Mouse (Mus musculus) gastrocnemius, adult 18-20 months (tissue): ENCODE data around the gene Gm20662. TPM values are rescaled to one million over a fixed set of nuclear protein-coding genes. Genes with fewer than 3 reads are reported as not detected.
A peak's percentile ranks its signal among the peaks of the same experiment; 100 is the strongest.

Source experiments
- DNase-seq: peaks from one replicate; pipeline ENCODE4 v3.0.0; 2021; ENCODE audit warnings: low spot score
- long read RNA-seq, 2 experiments: library from polyadenylated mRNA; stranded (forward); transcript quantifications; one replicate each; pipeline ENCODE4 v2.0.0; 2021
- total RNA-seq, 2 experiments: library from RNA; stranded (reverse); gene quantifications; 2 replicates each; pipeline ENCODE4 v1.2.3; 2021

Gm20662 gene
- total RNA-seq: not detected
- long read RNA-seq, experiment 1: 0 reads
- long read RNA-seq, experiment 2, partial matches to known transcripts: 1 of 1 reads
- long read RNA-seq, experiment 2, other reads (novel, unspliced or antisense): 0 of 1 reads

DNA sequence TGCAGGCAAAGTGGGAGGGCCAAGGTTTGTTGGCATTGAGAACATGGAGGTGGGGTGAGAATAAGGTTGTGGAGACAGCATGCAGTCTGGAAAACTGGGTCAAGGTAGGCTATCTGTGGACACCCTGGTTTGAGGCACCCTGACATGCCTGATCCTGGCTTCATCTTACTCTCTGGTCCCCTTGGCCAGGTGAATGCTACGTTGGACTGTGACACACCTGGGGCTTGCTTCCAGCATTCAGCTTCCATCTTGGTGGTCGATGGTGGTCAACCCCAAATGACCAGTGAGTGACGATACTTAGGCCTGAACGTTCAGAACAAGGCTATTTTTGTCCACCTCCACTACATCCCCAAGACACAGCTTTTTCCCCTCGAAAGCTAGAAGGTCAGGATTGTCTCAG is at the start of gene Gm20662:
Gm20662 (plus strand) TSS at position 301 of the 400 bp plus-strand sequence.
- no peak for DNase-seq

DNA sequence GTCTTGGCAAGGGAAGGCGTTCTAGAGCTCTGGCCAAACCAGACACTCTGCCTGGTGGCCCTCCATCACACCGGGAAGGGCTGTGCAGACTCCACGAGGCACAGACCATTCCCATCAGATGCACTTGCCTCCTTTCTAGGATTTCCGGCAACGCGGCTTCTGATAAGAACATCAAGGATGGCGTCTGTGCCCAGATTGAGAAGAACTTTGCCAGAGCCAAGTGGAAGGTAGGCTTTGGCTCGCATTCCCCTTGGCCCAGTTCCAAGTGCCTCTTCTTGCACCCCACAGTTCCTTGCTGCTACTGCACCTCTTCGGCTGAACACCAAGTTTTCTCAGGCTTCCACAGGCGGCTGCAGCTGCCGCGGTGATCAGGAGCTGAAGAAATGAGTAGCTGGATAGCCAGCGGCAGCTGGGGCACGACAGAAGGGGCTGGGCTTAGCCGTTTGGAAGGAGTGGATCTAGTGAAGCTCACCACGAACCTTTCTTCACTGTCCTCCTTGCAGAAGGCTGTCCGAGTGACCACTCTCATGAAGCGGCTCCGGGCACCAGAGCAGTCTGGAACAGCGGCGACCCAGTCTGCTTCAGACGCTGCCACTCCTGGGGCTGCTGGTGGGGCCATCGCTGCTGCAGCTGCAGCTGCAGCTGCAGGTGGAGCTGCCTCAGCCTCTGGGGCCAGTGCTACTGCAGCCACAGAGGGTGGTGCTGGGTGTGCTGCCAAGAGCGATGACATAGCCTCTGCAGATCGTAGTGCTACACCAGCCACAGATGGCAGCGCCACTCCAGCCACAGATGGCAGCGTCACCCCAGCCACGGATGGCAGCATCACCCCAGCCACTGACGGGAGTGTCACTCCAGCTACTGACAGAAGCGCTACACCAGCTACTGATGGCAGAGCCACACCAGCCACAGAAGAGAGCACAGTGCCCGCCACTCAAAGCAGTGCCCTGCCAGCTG is 48.6 kb upstream of the Gm20662 start:
- peak; percentile 51 for DNase-seq

DNA sequence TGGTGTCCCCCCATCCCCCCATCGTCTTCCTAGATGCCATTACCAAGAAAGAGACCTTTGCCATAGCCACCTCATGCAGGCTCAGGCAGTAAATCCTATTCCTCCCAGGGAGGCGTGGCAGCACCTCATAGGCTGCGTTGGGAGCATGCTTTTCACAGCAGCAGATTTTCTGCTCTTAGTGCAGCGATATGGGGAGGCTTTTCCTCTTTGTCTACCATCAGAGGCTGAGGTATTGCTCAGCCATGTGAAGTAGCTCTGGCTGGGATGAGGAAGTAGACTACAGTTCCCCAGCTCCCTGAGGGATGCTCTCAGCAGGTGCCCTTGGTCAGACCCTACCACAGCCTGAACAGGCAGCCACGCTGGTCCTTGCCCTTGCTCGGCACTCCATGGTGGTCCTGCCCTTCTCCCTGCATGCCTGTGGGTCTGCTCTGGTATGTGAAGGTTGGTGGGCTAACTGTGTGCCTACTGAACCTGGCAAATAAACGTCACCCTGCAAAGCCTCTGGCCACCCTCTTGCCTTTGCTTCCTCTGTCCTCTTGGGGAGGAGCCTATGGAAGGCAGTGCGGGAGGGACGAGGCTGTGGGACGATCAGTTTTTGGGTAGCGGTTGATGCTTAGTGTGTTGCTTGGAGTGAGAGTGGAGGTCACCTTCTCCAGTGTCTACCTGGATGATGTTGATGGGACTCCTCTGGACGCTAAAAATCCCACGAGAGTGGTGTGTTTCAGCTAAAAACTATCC is 46.8 kb upstream of the Gm20662 start:
- no peak for DNase-seq

DNA sequence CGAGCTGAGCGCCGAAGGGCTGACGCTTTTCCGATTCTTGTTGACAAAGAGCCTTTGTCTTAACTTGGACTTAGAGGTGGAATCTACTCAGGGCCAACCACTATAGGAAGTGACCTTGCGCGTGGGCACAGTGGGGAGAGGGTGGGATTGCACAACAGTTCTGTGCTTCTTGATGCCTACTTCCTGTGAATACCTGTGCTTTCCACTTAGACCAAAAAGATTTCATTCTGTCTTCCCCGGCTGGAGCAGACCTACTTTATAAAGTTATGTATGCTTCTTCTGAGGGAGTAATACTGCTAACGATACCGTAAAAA is 46.3 kb upstream of the Gm20662 start, which contains the start of gene Traip:
Traip (plus strand) TSS at position 215 of the 314 bp plus-strand sequence.
- DNase-seq: no peak

DNA sequence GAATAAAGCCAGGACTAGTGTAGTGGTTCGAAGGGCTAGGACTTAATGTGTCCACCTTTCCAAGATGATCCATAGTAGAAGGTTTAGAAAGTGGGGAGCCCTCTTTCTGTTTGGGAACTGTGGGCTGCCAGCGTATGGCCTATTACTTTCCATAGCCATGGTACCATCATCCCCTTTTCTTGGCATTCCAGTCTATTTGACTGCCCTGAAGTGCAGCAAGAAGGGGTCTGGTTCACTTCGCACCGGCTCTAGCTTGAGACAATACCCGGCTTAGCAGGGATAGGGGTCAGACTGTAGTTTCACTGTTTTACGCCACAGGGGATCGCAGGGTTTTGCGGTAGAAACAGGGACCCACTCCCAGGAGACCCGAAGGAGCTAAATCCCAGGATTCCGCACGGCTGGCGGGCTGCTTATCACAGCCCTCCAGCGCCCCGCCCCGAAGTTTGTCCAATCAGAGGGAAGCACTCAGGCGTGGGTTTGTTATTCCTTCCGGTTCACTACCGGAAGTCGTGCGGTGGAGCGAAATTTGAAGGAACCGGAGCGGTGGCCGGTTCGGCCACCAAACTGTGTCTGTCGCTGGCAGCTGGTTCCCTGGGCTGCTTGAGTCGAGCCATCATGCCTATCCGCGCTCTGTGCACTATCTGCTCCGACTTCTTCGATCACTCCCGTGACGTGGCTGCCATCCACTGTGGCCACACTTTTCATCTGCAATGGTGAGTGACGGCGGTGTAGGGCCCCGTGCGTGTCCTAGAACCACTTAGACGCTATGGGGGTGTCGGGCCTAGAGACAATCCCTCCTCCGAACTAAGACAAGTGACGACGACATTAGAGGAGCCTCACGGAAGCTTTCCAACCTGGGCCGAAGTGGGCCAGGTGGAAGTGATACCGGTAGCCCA is 45.4 kb upstream of the Gm20662 start:
- DNase-seq: peak; percentile 94

DNA sequence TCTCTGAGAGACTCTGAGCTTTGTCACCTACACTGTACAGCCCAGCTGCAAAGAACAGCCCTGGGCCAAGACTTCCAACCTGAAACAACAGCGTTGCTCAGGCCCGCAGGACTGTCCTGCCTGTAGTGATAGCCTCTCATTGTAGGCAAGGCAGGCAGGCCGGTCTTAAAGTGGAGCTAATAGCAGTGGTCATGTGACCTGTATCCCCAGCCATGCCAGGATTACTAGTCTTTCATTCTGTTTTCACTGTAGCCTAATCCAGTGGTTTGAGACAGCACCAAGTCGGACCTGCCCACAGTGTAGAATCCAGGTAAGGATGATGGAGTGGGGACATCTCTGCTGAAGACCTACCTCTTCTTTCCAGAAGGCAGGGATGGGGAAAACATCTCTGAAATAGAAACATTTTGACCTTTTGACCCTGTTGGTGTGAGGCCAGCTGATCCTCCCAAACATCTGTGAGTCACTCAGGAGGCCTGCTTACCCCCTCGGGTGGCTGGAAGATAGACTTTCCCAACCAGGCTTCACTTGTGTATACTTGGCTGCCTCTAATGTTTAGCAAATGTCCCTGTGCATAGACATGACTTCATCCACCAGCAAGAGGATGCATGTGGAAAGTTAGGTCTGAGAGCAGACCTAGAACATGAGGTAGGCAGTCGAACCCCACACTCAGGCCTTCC is 40.4 kb upstream of the Gm20662 start:
- DNase-seq: peak; percentile 53

DNA sequence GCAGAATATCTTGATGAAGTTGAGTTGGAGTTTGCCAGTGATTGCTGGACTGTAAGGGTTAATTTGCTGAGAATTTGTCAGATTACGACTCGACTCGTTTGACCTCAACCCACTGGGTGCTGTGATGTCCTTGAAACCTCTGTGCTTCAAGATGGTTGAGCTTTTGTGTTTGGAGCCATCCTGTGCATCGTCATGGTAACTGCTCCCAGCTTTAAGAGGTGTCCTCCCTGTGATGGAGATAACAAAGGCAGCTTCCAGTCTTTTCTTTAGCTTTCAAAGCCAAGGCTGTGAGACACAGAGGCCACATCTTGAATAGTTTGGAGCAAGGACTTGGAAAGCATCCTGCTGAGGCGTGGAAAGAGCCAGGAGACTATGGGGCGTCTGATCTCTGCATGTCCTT is 39.0 kb upstream of the Gm20662 start:
- no peak for DNase-seq

DNA sequence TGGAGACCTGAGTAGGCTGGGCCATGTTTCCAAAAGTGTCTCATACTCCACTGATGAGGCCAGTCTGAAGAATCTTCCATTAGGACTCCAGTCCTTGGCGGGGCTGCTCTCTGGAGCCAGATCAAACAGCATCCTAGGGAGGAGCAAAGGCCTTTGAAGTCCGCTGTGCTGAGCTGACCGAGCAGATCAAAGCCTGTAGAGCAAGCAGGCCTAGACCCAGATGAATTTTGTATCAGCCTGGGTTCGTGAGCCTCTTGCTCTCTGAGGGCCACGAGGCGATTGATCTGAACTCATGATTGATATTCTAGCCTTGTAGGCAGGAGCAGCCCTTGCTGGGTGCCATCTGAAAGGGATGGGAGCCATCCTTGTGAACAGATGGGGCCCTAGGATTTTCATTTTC is 36.3 kb upstream of the Gm20662 start:
- DNase-seq: no peak

DNA sequence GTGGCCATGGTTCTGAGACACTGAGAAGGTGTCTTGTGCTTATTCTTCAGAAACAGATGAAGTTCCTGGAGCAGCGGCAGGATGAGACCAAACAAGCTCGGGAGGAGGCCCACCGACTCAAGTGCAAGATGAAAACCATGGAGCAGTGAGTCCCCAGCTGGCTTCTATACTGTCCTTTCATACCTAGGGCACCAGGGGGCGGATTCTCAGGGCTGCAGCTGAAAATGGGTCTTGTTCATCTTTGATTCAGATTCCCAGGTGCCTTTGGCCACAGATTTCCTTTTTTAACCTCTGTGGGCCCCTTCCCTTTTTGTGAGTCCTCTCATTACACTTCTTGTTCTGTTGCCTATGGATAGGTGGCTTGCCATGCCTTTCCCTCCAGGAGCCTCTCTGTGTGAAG is 35.2 kb upstream of the Gm20662 start:
- DNase-seq: no peak

DNA sequence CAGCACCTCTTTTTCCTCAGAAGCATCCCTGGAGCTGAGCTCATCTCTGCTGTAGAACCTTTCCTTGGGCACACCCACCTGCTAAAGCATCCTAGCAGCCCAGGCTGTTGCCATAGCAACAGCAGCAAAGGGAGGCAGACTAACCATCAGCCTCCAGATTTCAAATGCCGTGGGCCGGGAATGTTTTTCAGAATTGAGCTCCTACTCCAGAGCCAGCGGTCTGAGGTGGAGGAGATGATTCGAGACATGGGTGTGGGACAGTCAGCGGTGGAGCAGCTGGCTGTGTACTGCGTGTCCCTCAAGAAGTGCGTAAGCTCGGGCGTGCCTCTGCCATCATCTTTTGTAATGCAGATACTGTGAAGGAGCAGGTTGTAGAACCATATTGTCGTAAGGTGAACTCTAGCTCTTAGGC is 34.8 kb upstream of the Gm20662 start:
- no peak for DNase-seq

DNA sequence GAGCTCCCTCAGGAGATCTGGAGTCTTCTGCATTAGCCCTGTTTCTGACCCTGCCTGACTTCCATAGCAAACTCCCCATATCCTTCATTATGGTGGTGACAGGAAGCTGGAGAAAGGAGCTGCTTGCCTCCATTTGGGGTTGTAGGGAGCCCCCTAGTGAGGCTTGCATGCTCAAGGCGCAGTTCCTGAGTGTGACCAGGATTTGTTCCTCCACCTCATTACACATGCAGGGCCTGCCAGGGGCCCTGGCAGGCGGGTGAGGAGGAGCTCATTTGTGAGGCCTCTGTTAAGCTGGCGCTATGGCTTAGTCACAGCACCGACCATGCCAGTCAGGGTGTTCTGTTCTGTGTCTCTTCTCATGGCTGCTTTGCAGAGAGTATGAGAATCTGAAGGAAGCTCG is 34.3 kb upstream of the Gm20662 start:
- DNase-seq: no peak

DNA sequence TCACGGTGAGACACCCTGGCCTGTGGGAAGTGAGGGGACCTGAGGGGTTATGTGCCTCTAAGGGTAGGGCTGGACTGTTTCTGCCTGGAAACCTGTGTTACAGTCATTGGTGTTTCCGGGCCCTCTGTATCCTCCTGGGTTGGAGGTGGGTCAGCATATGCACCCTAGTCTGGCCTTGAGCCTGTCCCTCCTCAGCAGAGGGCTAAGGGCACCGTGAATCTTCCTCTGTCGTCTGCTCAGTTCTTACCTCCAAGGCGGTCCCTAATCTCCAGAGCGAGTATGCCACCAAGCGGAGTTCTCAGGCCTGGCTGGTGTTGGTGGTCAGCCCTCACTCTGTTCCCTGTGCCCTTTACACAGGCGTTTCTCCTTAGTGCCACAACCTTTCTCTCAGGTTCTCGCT is 33.2 kb upstream of the Gm20662 start:
- DNase-seq: no peak

DNA sequence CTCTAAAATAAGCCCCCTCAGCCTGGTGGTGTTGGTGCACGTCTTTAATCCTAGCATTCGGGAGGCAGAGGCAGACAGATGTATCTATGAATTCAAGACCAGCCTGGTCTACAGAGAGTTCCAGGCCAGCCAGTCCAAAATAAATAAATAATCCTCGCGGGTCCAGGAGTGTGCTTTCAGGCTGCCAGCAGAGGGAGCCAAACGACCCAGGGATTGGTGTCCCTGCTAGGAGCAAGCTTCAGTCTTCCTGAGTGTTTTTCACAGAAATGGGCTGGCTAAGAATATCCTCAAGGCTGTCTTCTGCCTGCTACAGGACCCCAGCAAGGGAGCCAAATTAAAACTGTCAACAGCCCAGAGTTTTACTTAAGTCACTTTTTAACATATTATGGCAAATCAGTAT is 32.4 kb upstream of the Gm20662 start:
- peak; percentile 77 for DNase-seq

DNA sequence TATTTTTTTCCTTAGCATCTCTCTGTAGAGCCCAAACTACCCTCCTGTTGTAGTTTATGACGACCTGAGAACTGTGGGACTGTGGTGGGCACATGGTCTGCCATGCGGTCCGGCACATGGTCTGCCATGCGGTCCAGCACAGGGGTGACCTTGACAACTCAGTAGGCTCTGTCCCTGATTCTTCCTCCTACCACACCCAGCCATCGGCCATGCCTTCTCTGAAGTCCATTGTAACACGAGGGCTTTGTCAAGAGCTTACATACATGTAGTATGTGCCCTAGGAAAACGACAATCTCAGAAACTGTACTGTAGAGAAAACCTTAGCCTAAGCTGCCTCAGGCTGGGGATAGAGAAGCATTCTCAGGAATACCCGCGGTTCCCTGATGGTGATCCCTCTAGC is 31.5 kb upstream of the Gm20662 start:
- no peak for DNase-seq

DNA sequence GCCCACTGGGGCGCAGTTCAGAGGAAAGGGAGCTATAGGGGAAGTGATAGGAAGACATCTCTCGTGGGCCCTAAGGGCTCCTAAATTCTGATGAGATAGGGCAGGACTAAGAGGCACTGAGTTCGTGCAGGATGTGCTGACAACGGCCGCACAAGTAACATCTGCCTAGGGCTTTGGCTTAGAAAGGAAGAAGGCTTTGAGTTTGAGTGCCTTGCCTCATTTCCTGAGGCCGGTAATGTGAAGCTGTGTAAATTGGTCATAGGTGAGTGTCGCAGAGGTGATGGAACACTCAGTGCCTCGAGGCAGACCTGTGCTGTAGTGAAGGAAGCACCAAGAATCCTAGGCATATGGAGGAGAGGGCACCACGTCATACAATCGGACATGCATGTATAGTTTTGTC is 29.5 kb upstream of the Gm20662 start:
- DNase-seq: no peak

DNA sequence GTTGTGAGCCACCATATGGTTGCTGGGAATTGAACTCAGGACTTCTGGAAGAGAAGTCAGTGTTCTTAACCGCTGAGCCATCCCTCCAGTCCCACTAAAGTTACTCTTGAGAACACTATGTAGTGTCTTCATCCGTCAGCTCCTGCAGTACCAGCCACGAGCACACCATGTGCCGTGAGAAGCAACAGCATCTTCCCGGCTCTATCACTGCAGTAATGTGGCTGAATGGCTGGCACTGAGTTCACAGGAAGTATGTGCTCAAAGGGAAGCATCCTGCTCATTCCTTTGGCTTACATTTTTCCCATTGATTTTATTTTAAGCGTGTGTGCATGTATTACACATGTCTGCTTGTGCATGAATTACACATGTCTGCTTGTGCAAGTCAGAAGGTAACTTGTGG is 28.7 kb upstream of the Gm20662 start:
- no peak for DNase-seq

DNA sequence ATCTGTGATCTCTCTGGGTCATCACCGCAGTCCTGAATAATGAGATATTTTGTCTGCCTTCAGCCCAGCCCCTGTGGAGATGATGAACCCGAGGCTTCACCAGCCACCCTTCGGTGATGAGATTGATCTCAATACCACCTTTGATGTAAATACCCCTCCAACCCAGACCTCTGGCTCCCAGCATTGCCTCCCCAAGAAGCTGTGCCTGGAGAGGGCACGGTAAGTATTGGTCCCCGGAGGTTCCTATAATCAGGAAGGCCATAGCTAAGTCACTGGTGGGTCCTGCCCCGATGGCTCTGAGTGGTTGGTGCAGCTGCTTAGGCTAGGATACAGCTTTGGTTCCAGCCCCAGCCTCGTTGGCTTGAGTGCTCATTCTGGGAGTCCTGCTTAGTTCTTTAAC is 27.6 kb upstream of the Gm20662 start:
- no peak for DNase-seq

DNA sequence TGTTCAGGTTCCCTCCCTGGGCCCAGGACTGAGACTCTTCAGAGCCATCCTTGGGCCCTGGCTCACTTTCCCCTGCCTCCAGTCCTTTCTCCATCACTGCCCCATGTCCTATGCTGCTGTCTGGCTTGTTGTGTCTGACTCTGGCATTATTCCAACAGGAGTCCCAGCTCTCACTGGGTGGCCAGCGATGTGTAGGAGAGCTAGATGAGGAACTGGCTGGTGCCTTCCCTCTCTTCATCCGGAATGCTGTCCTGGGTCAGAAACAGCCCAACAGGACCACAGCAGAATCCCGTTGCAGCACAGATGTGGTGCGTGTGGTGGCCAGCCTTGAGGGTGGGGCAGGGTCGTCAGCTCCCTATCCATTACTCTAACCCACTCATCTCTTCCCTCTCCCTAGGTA is 25.8 kb upstream of the Gm20662 start:
- DNase-seq: no peak

DNA sequence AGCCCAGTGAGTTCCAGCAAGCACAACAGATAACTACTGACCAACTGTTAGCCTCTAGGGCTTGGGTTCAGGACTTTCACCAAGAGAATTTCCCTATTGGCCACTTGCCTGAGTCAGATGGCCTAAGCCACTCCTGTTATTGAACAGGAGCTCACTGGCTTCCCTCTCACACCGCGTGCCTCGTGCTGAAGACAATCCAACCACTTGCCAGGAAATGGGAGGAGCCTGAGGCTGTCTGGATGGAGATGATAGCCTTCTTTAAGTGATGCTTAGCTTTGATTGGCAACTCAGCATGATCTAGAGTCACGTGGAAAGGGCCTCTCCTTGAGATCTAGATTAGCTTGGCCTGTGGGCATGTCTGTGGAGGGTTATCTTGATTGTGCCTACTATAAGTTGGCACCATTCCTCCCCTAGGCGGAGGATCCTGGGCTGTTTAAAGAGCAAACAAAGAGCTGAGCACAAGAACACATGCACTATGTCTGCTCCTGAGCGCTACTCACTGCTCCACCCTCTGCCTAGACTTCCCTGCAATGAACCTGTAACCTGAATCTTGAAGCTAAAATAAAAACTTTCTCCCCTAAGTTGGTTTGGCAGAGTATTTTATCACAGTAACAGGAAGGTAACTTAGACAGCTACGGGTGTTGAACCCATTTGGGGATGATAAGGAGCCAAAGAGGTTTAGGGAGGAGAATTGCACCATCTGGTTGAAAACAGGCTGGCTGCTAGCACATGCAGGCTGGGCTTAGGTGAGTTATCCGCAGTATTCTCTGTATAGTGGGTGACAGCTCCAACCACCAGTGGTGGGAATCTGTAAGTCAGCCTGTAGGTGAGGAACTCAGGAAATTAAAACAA is 24.2 kb upstream of the Gm20662 start:
- DNase-seq: no peak
